Mouse (Mus musculus): ENCODE results near the gene Spo11. TPM values are rescaled to one million over a fixed set of nuclear protein-coding genes. Genes with fewer than 3 reads are reported as not detected.

Spo11 gene
- polyA plus RNA-seq, 1 experiment, result not detected

- Histone ChIP-seq H3ac (ENCODE audit: control insufficient read depth, insufficient read length, low read depth) (no peak overlapping the region), H3K36me3 (ENCODE audit: control insufficient read depth, insufficient read depth) (peaks cover 57% of the 10 kb centered on the region), H3K79me2 (ENCODE audit: control insufficient read depth, insufficient read depth) (no peaks in the 10 kb centered on the region)
These were observed 37.3 kb downstream of the Spo11 start for GRCm38 (mm10) chr2:173014741-173015287.

GRCm38 (mm10) chr2:173017940-173018339 is 40.4 kb downstream of the Spo11 start:
- Histone ChIP-seq H3K4me3 (ENCODE audit: insufficient read depth, poor library complexity, severe bottlenecking) (no peak overlapping the region), H3K79me2 (ENCODE audit: control insufficient read depth, insufficient read depth) (peaks cover 11% of the 10 kb centered on the region), H3K36me3 (ENCODE audit: control insufficient read depth, insufficient read depth) (peaks cover 27% of the 10 kb centered on the region), H3K27me3 (ENCODE audit: control insufficient read depth, insufficient read depth, insufficient read length) (no peaks in the 10 kb centered on the region), H3K79me3 (ENCODE audit: low read depth) (no peaks in the 10 kb centered on the region), H3ac (ENCODE audit: control insufficient read depth, insufficient read length, low read depth) (no peak overlapping the region)
- TF ChIP-seq MYOD1 (IDR thresholded peaks at IDR 0.05; ENCODE audit: control insufficient read depth, insufficient read length, low read depth) (no peak), CTCF (IDR thresholded peaks at IDR 0.05; ENCODE audit: control insufficient read depth, insufficient read depth, insufficient read length) (no peak), USF1 (IDR thresholded peaks at IDR 0.05; ENCODE audit: low read depth) (no peak)

More at GRCm38 (mm10) chr2:173014741-173015287, 37.3 kb downstream of the Spo11 start:
- TF ChIP-seq MAX (IDR thresholded peaks at IDR 0.05), result no peak
- no peak for TF ChIP-seq USF1 (IDR thresholded peaks at IDR 0.05; ENCODE audit: low read depth)
- no peak for TF ChIP-seq CEBPB (IDR thresholded peaks at IDR 0.05; ENCODE audit: low read depth)
- no peak for TF ChIP-seq FOSL1 (IDR thresholded peaks at IDR 0.05; ENCODE audit: insufficient read depth, low read length, poor library complexity, severe bottlenecking)
- TF ChIP-seq MYOG (IDR thresholded peaks at IDR 0.05; ENCODE audit: control insufficient read depth, extremely low read depth, insufficient read length), result no peak
- TF ChIP-seq MYOD1 (IDR thresholded peaks at IDR 0.05; ENCODE audit: control insufficient read depth, insufficient read length, low read depth), result no peak
- TF ChIP-seq CTCF (IDR thresholded peaks at IDR 0.05; ENCODE audit: control insufficient read depth, insufficient read depth, insufficient read length), result no peak
- no peaks in the 10 kb centered on the region for H3K27me3 ChIP-seq (ENCODE audit: control insufficient read depth, insufficient read depth, insufficient read length)
- no peak overlapping the region for H3K4me3 ChIP-seq (ENCODE audit: insufficient read depth, poor library complexity, severe bottlenecking)
- H3K79me3 ChIP-seq (ENCODE audit: low read depth), result no peaks in the 10 kb centered on the region

- Histone ChIP-seq H3K27me3 (ENCODE audit: control insufficient read depth, insufficient read depth, insufficient read length) (no peaks in the 10 kb centered on the region), H3K4me3 (ENCODE audit: insufficient read depth, poor library complexity, severe bottlenecking) (no peak overlapping the region), H3K79me2 (ENCODE audit: control insufficient read depth, insufficient read depth) (peaks cover 18% of the 10 kb centered on the region), H3K79me3 (ENCODE audit: low read depth) (no peaks in the 10 kb centered on the region), H3ac (ENCODE audit: control insufficient read depth, insufficient read length, low read depth) (no peak overlapping the region), H3K36me3 (ENCODE audit: control insufficient read depth, insufficient read depth) (peaks cover 21% of the 10 kb centered on the region)
- TF ChIP-seq CEBPB (IDR thresholded peaks at IDR 0.05; ENCODE audit: low read depth), result no peak
- no peak for TF ChIP-seq FOSL1 (IDR thresholded peaks at IDR 0.05; ENCODE audit: insufficient read depth, low read length, poor library complexity, severe bottlenecking)
- TF ChIP-seq MYOG (IDR thresholded peaks at IDR 0.05; ENCODE audit: control insufficient read depth, extremely low read depth, insufficient read length), result no peak
- TF ChIP-seq CTCF (IDR thresholded peaks at IDR 0.05; ENCODE audit: control insufficient read depth, insufficient read depth, insufficient read length), result no peak
- TF ChIP-seq MAX (IDR thresholded peaks at IDR 0.05), result no peak
- no peak for TF ChIP-seq MYOD1 (IDR thresholded peaks at IDR 0.05; ENCODE audit: control insufficient read depth, insufficient read length, low read depth)
- TF ChIP-seq USF1 (IDR thresholded peaks at IDR 0.05; ENCODE audit: low read depth), result no peak
These were observed 41.1 kb downstream of the Spo11 start for GRCm38 (mm10) chr2:173018618-173019017.

- Histone ChIP-seq H3K79me3 (ENCODE audit: low read depth) (peaks cover 1% of the 10 kb centered on the region), H3ac (ENCODE audit: control insufficient read depth, insufficient read length, low read depth) (no peak overlapping the region), H3K4me3 (ENCODE audit: insufficient read depth, poor library complexity, severe bottlenecking) (no peak overlapping the region), H3K79me2 (ENCODE audit: control insufficient read depth, insufficient read depth) (peaks cover 25% of the 10 kb centered on the region), H3K36me3 (ENCODE audit: control insufficient read depth, insufficient read depth) (peaks cover 14% of the 10 kb centered on the region), H3K27me3 (ENCODE audit: control insufficient read depth, insufficient read depth, insufficient read length) (no peaks in the 10 kb centered on the region)
- TF ChIP-seq FOSL1 (IDR thresholded peaks at IDR 0.05; ENCODE audit: insufficient read depth, low read length, poor library complexity, severe bottlenecking) (no peak), MYOG (IDR thresholded peaks at IDR 0.05; ENCODE audit: control insufficient read depth, extremely low read depth, insufficient read length) (no peak)
These were observed 41.8 kb downstream of the Spo11 start for GRCm38 (mm10) chr2:173019322-173019721.

- TF ChIP-seq CEBPB (IDR thresholded peaks at IDR 0.05; ENCODE audit: low read depth) (no peak), USF1 (IDR thresholded peaks at IDR 0.05; ENCODE audit: low read depth) (peak; percentile 69), MAX (IDR thresholded peaks at IDR 0.05) (peak; percentile 81)
- H3K79me2 ChIP-seq (ENCODE audit: control insufficient read depth, insufficient read depth), result peaks cover 30% of the 10 kb centered on the region
- peak overlapping the region; percentile 53 for H3ac ChIP-seq (ENCODE audit: control insufficient read depth, insufficient read length, low read depth)
- H3K4me3 ChIP-seq (ENCODE audit: insufficient read depth, poor library complexity, severe bottlenecking), result peak overlapping the region; percentile 6
- peaks cover 5% of the 10 kb centered on the region for H3K79me3 ChIP-seq (ENCODE audit: low read depth)
- peaks cover 13% of the 10 kb centered on the region for H3K36me3 ChIP-seq (ENCODE audit: control insufficient read depth, insufficient read depth)
- H3K27me3 ChIP-seq (ENCODE audit: control insufficient read depth, insufficient read depth, insufficient read length), result no peaks in the 10 kb centered on the region
These were observed 42.3 kb downstream of the Spo11 start for GRCm38 (mm10) chr2:173019790-173020189.

- Histone ChIP-seq H3K27me3 (ENCODE audit: control insufficient read depth, insufficient read depth, insufficient read length) (no peaks in the 10 kb centered on the region), H3ac (ENCODE audit: control insufficient read depth, insufficient read length, low read depth) (peak within 1 kb of the TSS; percentile 53), H3K36me3 (ENCODE audit: control insufficient read depth, insufficient read depth) (peaks cover 8% of the 10 kb centered on the region), H3K79me2 (ENCODE audit: control insufficient read depth, insufficient read depth) (peaks cover 36% of the 10 kb centered on the region), H3K4me3 (ENCODE audit: insufficient read depth, poor library complexity, severe bottlenecking) (peak within 1 kb of the TSS; percentile 6), H3K79me3 (ENCODE audit: low read depth) (peaks cover 5% of the 10 kb centered on the region)
- TF ChIP-seq CEBPB (IDR thresholded peaks at IDR 0.05; ENCODE audit: low read depth) (no peak), MYOD1 (IDR thresholded peaks at IDR 0.05; ENCODE audit: control insufficient read depth, insufficient read length, low read depth) (no peak), CTCF (IDR thresholded peaks at IDR 0.05; ENCODE audit: control insufficient read depth, insufficient read depth, insufficient read length) (no peak), FOSL1 (IDR thresholded peaks at IDR 0.05; ENCODE audit: insufficient read depth, low read length, poor library complexity, severe bottlenecking) (no peak), MYOG (IDR thresholded peaks at IDR 0.05; ENCODE audit: control insufficient read depth, extremely low read depth, insufficient read length) (no peak), MAX (IDR thresholded peaks at IDR 0.05) (no peak), USF1 (IDR thresholded peaks at IDR 0.05; ENCODE audit: low read depth) (no peak)
These were observed 42.9 kb downstream of the Spo11 start, which contains the start of gene Rbm38 for GRCm38 (mm10) chr2:173020430-173020829. TSS of gene Rbm38 (plus strand) at chr2:173020498.

Measured in C2C12 (cell line).